Mouse (Mus musculus) CH12.LX (cell line): ENCODE results near the gene Pprc1. TPM values are rescaled to one million over a fixed set of nuclear protein-coding genes. Genes with fewer than 3 reads are reported as not detected.

ENCODE experiments used
- DNase-seq: peaks from one replicate; pipeline ENCODE4 v3.0.0-alpha.2; 2013; ENCODE audit errors: extremely low read depth
- H3K27ac ChIP-seq: 2 replicates; pipeline ENCODE4 v1.5.1; 2012; ENCODE audit warnings: low read depth, mild to moderate bottlenecking, control low read depth, moderate library complexity; ENCODE audit not compliant: insufficient read depth
- H3K27me3 ChIP-seq: replicated peaks from 2 replicates; pipeline ENCODE3; 2012; ENCODE audit warnings: inconsistent platforms
- H3K36me3 ChIP-seq, 2 experiments: replicated peaks in 1 of 2; 2 replicates each; pipeline versions ENCODE3 to v1.6.1; 2012; ENCODE audit warnings: inconsistent platforms in 1 of 2, low read length in 1 of 2, mild to moderate bottlenecking in 1 of 2, mixed read lengths in 1 of 2, moderate library complexity in 1 of 2; ENCODE audit not compliant: control insufficient read depth in 1 of 2, insufficient read depth in 1 of 2
- H3K4me1 ChIP-seq, 2 experiments: 2 replicates each; pipeline ENCODE4 v1.6.1; 2012; ENCODE audit warnings: inconsistent platforms in 1 of 2, moderate library complexity in 1 of 2; ENCODE audit not compliant: insufficient read depth in 2 of 2, control insufficient read depth in 1 of 2
- H3K4me2 ChIP-seq: 2 replicates; pipeline ENCODE4 v1.6.1; 2012; ENCODE audit warnings: low read depth, mild to moderate bottlenecking, control low read depth; ENCODE audit not compliant: poor library complexity, insufficient read depth, severe bottlenecking
- H3K4me3 ChIP-seq, 3 experiments: fragments of 150-350 bp in 1 of 3; sonication (generic) in 1 of 3; replicated peaks in 1 of 3; 2 replicates each; pipeline versions ENCODE3 to v1.5.1; 2011 to 2012; ENCODE audit warnings: low read depth in 2 of 3, low read length in 2 of 3, mild to moderate bottlenecking in 2 of 3, moderate library complexity in 2 of 3, control low read depth in 1 of 3, improper control_type of control experiment in 1 of 3, inconsistent platforms in 1 of 3, mixed read lengths in 1 of 3; ENCODE audit not compliant: poor library complexity in 1 of 3
- H3K79me2 ChIP-seq: replicated peaks from 2 replicates; pipeline ENCODE4 v1.6.1; 2012; ENCODE audit warnings: mild to moderate bottlenecking, moderate library complexity; ENCODE audit not compliant: control insufficient read depth, poor library complexity, insufficient read depth, severe bottlenecking; ENCODE audit errors: extremely low read depth
- H3K9ac ChIP-seq: 2 replicates; pipeline ENCODE4 v1.6.1; 2012; ENCODE audit warnings: low read depth, mild to moderate bottlenecking, control low read depth, moderate library complexity; ENCODE audit not compliant: insufficient read depth
- H3K9me3 ChIP-seq: replicated peaks from 2 replicates; pipeline ENCODE3; 2012; ENCODE audit warnings: low read length, inconsistent platforms, mixed read lengths
- BHLHE40 ChIP-seq: IDR thresholded peaks from 2 replicates; pipeline ENCODE4 v1.6.1; 2011; ENCODE audit warnings: mild to moderate bottlenecking, low read depth, low read length, improper control_type of control experiment
- CHD2 ChIP-seq: IDR thresholded peaks from 2 replicates; pipeline ENCODE4 v1.6.1; 2011; ENCODE audit warnings: low read length, improper control_type of control experiment
- CTCF ChIP-seq, 2 experiments: IDR thresholded peaks in 1 of 2; conservative IDR thresholded peaks in 1 of 2; 2 replicates each; pipeline ENCODE4 v1.5.1; 2011 to 2012; ENCODE audit warnings: low read depth in 2 of 2, low read length in 2 of 2, improper control_type of control experiment in 1 of 2, inconsistent platforms in 1 of 2, mild to moderate bottlenecking in 1 of 2, moderate library complexity in 1 of 2
- E2F4 ChIP-seq: IDR thresholded peaks from 2 replicates; pipeline ENCODE4 v1.6.1; 2011; ENCODE audit warnings: low read depth, low read length, improper control_type of control experiment; ENCODE audit not compliant: insufficient replicate concordance
- ELF1 ChIP-seq: IDR thresholded peaks from 2 replicates; pipeline ENCODE4 v1.6.1; 2014; ENCODE audit warnings: low read depth, mild to moderate bottlenecking, inconsistent platforms, low read length, improper control_type of control experiment
- EP300 ChIP-seq: IDR thresholded peaks from 2 replicates; pipeline ENCODE4 v1.6.1; 2011; ENCODE audit warnings: low read length, improper control_type of control experiment
- ETS1 ChIP-seq: conservative IDR thresholded peaks from 2 replicates; pipeline ENCODE4 v1.6.1; 2012; ENCODE audit warnings: low read depth, mild to moderate bottlenecking, inconsistent platforms, low read length, improper control_type of control experiment, moderate library complexity
- HCFC1 ChIP-seq: IDR thresholded peaks from 2 replicates; pipeline ENCODE4 v1.6.1; 2012; ENCODE audit warnings: low read depth, mild to moderate bottlenecking, inconsistent platforms, low read length, improper control_type of control experiment
- IRF4 ChIP-seq: IDR thresholded peaks from 2 replicates; pipeline ENCODE4 v1.6.1; 2014; ENCODE audit warnings: low read depth, mild to moderate bottlenecking, inconsistent platforms, low read length, improper control_type of control experiment
- JUN ChIP-seq: IDR thresholded peaks from 2 replicates; pipeline ENCODE4 v1.6.1; 2011; ENCODE audit warnings: low read depth, mild to moderate bottlenecking, low read length, improper control_type of control experiment, moderate library complexity; ENCODE audit not compliant: insufficient read depth
- JUND ChIP-seq: conservative IDR thresholded peaks from 2 replicates; pipeline ENCODE4 v1.6.1; 2011; ENCODE audit warnings: low read depth, low read length, improper control_type of control experiment
- MAX ChIP-seq: IDR thresholded peaks from 2 replicates; pipeline ENCODE4 v1.6.1; 2011; ENCODE audit warnings: low read length, improper control_type of control experiment
- MXI1 ChIP-seq: IDR thresholded peaks from 2 replicates; pipeline ENCODE4 v1.6.1; 2011; ENCODE audit warnings: mild to moderate bottlenecking, low read depth, low read length, improper control_type of control experiment
- MYC ChIP-seq: IDR thresholded peaks from 2 replicates; pipeline ENCODE4 v1.6.1; 2011; ENCODE audit warnings: low read depth, mild to moderate bottlenecking, improper control_type of control experiment, low read length
- NRF1 ChIP-seq: IDR thresholded peaks from 2 replicates; pipeline ENCODE4 v1.6.1; 2014; ENCODE audit warnings: low read depth, mild to moderate bottlenecking, inconsistent platforms, low read length, improper control_type of control experiment, moderate library complexity
- POLR2A ChIP-seq: IDR thresholded peaks from 2 replicates; pipeline ENCODE4 v1.6.1; 2011; ENCODE audit warnings: low read depth, mild to moderate bottlenecking, improper control_type of control experiment, low read length
- RAD21 ChIP-seq: IDR thresholded peaks from 2 replicates; pipeline ENCODE4 v1.6.1; 2011; ENCODE audit warnings: low read depth, mild to moderate bottlenecking, low read length, improper control_type of control experiment, moderate library complexity
- SIN3A ChIP-seq: IDR thresholded peaks from 2 replicates; pipeline ENCODE4 v1.6.1; 2012; ENCODE audit warnings: low read length, improper control_type of control experiment, inconsistent platforms
- SMC3 ChIP-seq: IDR thresholded peaks from 2 replicates; pipeline ENCODE4 v1.6.1; 2011; ENCODE audit warnings: low read depth, low read length, improper control_type of control experiment
- USF1 ChIP-seq: IDR thresholded peaks from 2 replicates; pipeline ENCODE4 v1.6.1; 2014; ENCODE audit warnings: low read depth, mild to moderate bottlenecking, inconsistent platforms, low read length, improper control_type of control experiment
- USF2 ChIP-seq: conservative IDR thresholded peaks from 2 replicates; pipeline ENCODE4 v1.6.1; 2011; ENCODE audit warnings: low read depth, low read length, improper control_type of control experiment
- ZKSCAN1 ChIP-seq: IDR thresholded peaks from 2 replicates; pipeline ENCODE4 v1.6.1; 2012; ENCODE audit warnings: low read depth, inconsistent platforms, low read length, improper control_type of control experiment, borderline replicate concordance
- ZMIZ1 ChIP-seq: IDR thresholded peaks from 2 replicates; pipeline ENCODE4 v1.6.1; 2012; ENCODE audit warnings: low read depth, mild to moderate bottlenecking, inconsistent platforms, low read length, improper control_type of control experiment
- dilution Hi-C: fragments of 300-500 bp; cut with MboI; formaldehyde crosslinking; loops from 2 replicates; pipeline ENCODE4 v1.14.3; 2020; ENCODE audit warnings: low sequenced_read_pairs; ENCODE audit not compliant: extremely low pct_unique_long_range_greater_than_20kb, extremely low pct_ligation_motif_present
- in situ Hi-C: fragments of 300-500 bp; cut with MboI; formaldehyde crosslinking; loops from 3 replicates; pipeline ENCODE4 v1.14.3; 2019; ENCODE audit warnings: low sequenced_read_pairs, low pct_ligation_motif_present, low pct_unique_long_range_greater_than_20kb, mixed read lengths
- polyA plus RNA-seq: library from polyadenylated mRNA; unstranded; fragments of >175 nt; gene quantifications from 2 replicates; pipeline ENCODE4 v1.2.1, GENCODE M21; 2012; ENCODE audit warnings: low read depth; ENCODE audit not compliant: insufficient read length
- total RNA-seq, 2 experiments: library from RNA; depleted of rRNA; stranded (reverse); fragments of 300-350 nt in 1 of 2; fragments of >200 nt in 1 of 2; gene quantifications; 2 replicates each; pipeline ENCODE4 v1.2.3; 2012 to 2014

Gene Pprc1
- total and polyA plus RNA-seq, 3 experiments = 13.0 to 68.7 (median 21.2) TPM

DNA sequence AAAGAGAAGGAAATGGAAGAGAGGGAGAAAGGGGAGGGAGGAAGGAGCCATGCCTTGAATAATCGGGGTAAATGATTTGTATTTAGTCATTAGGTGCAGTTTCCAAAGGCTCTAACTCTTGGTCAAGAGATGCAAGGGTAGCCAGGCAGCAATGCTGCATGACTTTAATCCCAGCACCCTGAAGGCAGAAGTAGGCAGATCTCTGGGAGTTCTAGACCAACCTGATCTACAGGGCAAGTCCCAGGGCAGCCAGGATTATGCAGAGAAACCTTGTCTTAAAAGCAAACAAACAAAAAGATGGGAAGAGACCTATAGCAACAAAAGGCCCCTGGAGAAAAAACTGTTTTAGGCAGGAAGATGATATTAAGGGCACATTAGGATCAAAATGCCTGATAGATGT, 45.3 kb upstream of the Pprc1 start:
- Histone ChIP-seq H3K4me1 (peaks cover 9 to 30% of the 10 kb centered on the region in 2 experiments), H3K36me3 (peaks cover 0 to 3% of the 10 kb centered on the region in 2 experiments), H3K4me2 (peak overlapping the region; percentile 89), H3K79me2 (peaks cover 10% of the 10 kb centered on the region), H3K27me3 (no peaks in the 10 kb centered on the region), H3K9ac (peak overlapping the region; percentile 70; the same call in 1 of the 2 replicates), H3K9me3 (peaks cover 7% of the 10 kb centered on the region)
- DNase-seq = no peak
- dilution Hi-C loops = no loop called here
- TF ChIP-seq HCFC1 (no peak), ZKSCAN1 (no peak), SMC3 (no peak), MXI1 (no peak), E2F4 (no peak), NRF1 (no peak), CHD2 (no peak)
- TF ChIP-seq, all 38 proteins: peak for 0
- in situ Hi-C loops = no loop called here
- H3K27ac ChIP-seq = no peak overlapping the region
- no peak overlapping the region for H3K4me3 ChIP-seq

DNA sequence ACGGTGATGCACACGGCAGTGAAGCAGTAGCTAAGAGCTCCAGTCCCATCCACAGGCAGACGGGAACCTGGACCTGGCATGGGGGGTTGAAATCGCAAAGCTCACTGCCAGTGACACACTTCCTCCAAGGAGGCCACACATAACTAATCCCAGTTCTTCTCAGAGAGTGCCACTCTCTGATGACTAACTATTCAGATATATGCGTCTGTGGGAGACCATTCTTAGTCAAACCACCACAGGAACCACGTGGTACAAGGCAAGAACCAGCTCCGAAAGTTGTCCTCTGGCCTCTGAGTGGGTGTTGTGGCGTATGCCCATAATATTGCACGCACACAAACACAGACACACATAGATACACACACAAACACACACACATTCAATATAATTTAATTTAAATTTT, 42.4 kb upstream of the Pprc1 start:
- H3K36me3 ChIP-seq = peaks cover 0 to 23% of the 10 kb centered on the region in 2 experiments
- in situ Hi-C loops (loop anchor here (25.0 kb wide), 1 partner anchor 440 kb away; the partner anchor contains the start of genes Gm17018 and Poll), dilution Hi-C loops (no loop called here)
- TF ChIP-seq POLR2A (peak; percentile 46), E2F4 (no peak), ETS1 (peak; percentile 62; the same call in 1 of the 2 replicates), JUND (no peak; the same call in 1 of the 2 replicates), MXI1 (peak; percentile 56; the same call in 1 of the 2 replicates), IRF4 (peak; percentile 79), ZMIZ1 (no peak), BHLHE40 (no peak; the same call in 1 of the 2 replicates), RAD21 (no peak), HCFC1 (peak; percentile 39; the same call in 1 of the 2 replicates), MYC (peak; percentile 84), ELF1 (no peak), CTCF (conservative IDR thresholded peaks at IDR 0.05 in 1 of 2, IDR thresholded peaks at IDR 0.05 in 1 of 2; ENCODE audit: low read depth in 2 of 2, low read length in 2 of 2) (no peak), MAX (peak; percentile 97), USF2 (peak; percentile 78), EP300 (peak; percentile 65; the same call in 1 of the 2 replicates), USF1 (peak; percentile 82), SIN3A (0 out of 2 replicates have a peak, but pooled peaks have one; percentile 34), JUN (0 out of 2 replicates have a peak, but pooled peaks have one; percentile 20)
- H3K4me1 ChIP-seq = peaks cover 25 to 52% of the 10 kb centered on the region in 2 experiments
- peak; percentile 81 for DNase-seq
- H3K4me3 ChIP-seq = no peak overlapping the region
- H3K4me2 ChIP-seq = no peak overlapping the region
- H3K79me2 ChIP-seq = peaks cover 19% of the 10 kb centered on the region
- H3K27ac ChIP-seq = peak overlapping the region; percentile 30; the same call in 1 of the 2 replicates
- H3K9ac ChIP-seq = no peak overlapping the region
- H3K27me3 ChIP-seq = no peaks in the 10 kb centered on the region
- H3K9me3 ChIP-seq = no peaks in the 10 kb centered on the region
